Mouse (Mus musculus): ENCODE data around the gene Pacsin2. TPM values are rescaled to one million over a fixed set of nuclear protein-coding genes. Genes with fewer than 3 reads are reported as not detected.

Gene Pacsin2
- total and polyA plus RNA-seq, 3 experiments, result 34.5 to 61.0 (median 45.2) TPM

DNA sequence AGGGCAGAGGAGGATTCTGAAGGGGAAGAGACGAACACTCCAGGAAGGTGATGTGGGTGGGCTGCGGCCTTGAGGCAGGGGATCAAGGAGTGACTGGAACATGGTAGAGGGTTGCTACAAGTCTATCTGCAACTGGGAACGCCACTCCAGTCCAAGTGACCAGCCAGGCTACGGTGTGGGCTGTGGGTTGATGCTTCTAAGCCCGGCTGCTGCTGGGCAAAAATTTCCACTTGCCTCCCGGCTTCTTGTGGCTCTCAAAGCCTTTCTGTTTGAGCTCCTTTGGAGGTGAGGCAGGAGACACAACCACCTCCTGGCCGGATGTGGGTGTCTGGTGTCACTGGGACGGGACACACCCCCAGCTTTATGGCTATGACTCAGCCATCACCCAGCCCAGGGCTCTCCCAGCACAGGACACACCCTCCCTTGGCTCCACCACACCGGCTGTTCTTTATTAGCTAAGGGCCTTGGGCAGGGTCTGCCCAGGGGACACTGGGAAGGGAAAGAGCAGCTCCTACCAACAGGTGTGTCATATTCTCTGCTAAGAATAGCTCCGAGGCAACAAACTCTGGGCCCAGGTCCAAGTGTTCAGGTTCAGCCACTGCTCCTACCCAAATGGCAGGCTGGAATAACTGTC, 9.5 kb upstream of the Pacsin2 start:
- Histone ChIP-seq H3K4me1 (ENCODE audit: insufficient read depth, low read depth, low read length) (peaks cover 43% of the 10 kb centered on the region), H3K36me3 (replicated peaks) (no peaks in the 10 kb centered on the region), H3K27me3 (ENCODE audit: insufficient read depth, low read length) (peaks cover 38% of the 10 kb centered on the region), H3K9me3 (replicated peaks) (no peaks in the 10 kb centered on the region), H3K4me3 (ENCODE audit: low read depth, low read length) (peak overlapping the region; percentile 56; the same call in 1 of the 2 replicates)
- DNase-seq (ENCODE audit: low spot score) (peak; percentile 91), ATAC-seq (ENCODE audit: extremely low read depth, insufficient number of reproducible peaks, low FRiP score, poor library complexity, severe bottlenecking) (peak; percentile 97)
- TF ChIP-seq GATA2 (IDR thresholded peaks at IDR 0.05; ENCODE audit: borderline replicate concordance, low read depth, low read length), result no peak
- no peak for TF ChIP-seq TAL1 (conservative IDR thresholded peaks at IDR 0.05; ENCODE audit: low read depth, low read length)
- no peak for TF ChIP-seq GATA1 (IDR thresholded peaks at IDR 0.05; ENCODE audit: borderline replicate concordance, low read length)
- TF ChIP-seq CTCF (IDR thresholded peaks at IDR 0.05; ENCODE audit: low read depth, low read length), result no peak
- no peak for TF ChIP-seq POLR2AphosphoS5 (IDR thresholded peaks at IDR 0.05; ENCODE audit: insufficient replicate concordance, low read depth, low read length)

DNA sequence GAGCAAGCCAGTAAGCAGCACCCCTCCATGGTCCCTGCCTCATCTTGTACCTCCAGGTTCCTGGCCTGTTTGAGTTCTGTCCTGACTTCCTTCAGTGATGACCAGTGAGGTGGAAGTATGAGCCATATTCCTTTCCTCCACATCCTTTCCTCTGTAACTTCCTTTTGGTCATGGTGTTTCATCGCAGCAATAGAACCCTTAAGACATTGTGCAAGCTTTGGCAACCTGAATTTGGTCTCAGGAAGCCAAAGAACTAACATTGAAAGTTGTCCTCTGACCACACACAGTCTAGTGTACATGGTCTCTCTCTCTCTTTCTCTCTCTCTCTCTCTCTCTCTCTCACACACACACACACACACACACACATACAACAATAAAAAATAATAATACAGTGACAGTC, 8.8 kb upstream of the Pacsin2 start:
- no peaks in the 10 kb centered on the region for H3K36me3 ChIP-seq (replicated peaks)
- H3K4me3 ChIP-seq (ENCODE audit: low read depth, low read length), result no peak overlapping the region
- ATAC-seq (ENCODE audit: extremely low read depth, insufficient number of reproducible peaks, low FRiP score, poor library complexity, severe bottlenecking), result no peak
- peaks cover 35% of the 10 kb centered on the region for H3K27me3 ChIP-seq (ENCODE audit: insufficient read depth, low read length)
- no peak for DNase-seq (ENCODE audit: low spot score)
- H3K4me1 ChIP-seq (ENCODE audit: insufficient read depth, low read depth, low read length), result peaks cover 37% of the 10 kb centered on the region
- TF ChIP-seq GATA2 (IDR thresholded peaks at IDR 0.05; ENCODE audit: borderline replicate concordance, low read depth, low read length) (no peak), CTCF (IDR thresholded peaks at IDR 0.05; ENCODE audit: low read depth, low read length) (no peak), TAL1 (conservative IDR thresholded peaks at IDR 0.05; ENCODE audit: low read depth, low read length) (no peak), GATA1 (IDR thresholded peaks at IDR 0.05; ENCODE audit: borderline replicate concordance, low read length) (no peak), POLR2AphosphoS5 (IDR thresholded peaks at IDR 0.05; ENCODE audit: insufficient replicate concordance, low read depth, low read length) (no peak)
- H3K9me3 ChIP-seq (replicated peaks), result no peaks in the 10 kb centered on the region

DNA sequence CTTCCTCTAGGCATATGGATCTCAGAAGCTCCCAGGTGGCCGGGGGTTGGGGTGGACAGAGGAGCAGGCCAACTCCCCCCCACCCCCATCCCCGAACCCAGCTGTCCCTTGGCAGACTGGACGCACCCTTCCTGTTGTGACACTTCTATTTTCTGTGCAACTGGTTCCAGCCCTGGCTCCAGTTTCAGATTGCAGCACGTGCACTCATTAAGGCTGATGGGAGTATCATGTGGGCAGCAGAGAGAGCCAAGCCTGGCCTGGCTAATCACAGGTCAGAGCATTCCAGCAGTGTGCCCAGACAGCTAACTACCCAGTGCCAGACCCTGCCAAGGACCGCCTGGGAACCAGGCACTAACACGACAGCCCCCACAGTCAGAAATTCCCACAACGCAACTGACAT, 7.1 kb upstream of the Pacsin2 start:
- no peak overlapping the region for H3K4me3 ChIP-seq (ENCODE audit: low read depth, low read length)
- no peaks in the 10 kb centered on the region for H3K36me3 ChIP-seq (replicated peaks)
- no peak for DNase-seq (ENCODE audit: low spot score)
- H3K4me1 ChIP-seq (ENCODE audit: insufficient read depth, low read depth, low read length), result peaks cover 37% of the 10 kb centered on the region
- no peaks in the 10 kb centered on the region for H3K9me3 ChIP-seq (replicated peaks)
- H3K27me3 ChIP-seq (ENCODE audit: insufficient read depth, low read length), result peaks cover 23% of the 10 kb centered on the region
- TF ChIP-seq GATA2 (IDR thresholded peaks at IDR 0.05; ENCODE audit: borderline replicate concordance, low read depth, low read length) (no peak), POLR2AphosphoS5 (IDR thresholded peaks at IDR 0.05; ENCODE audit: insufficient replicate concordance, low read depth, low read length) (no peak), TAL1 (conservative IDR thresholded peaks at IDR 0.05; ENCODE audit: low read depth, low read length) (no peak), GATA1 (IDR thresholded peaks at IDR 0.05; ENCODE audit: borderline replicate concordance, low read length) (no peak), CTCF (IDR thresholded peaks at IDR 0.05; ENCODE audit: low read depth, low read length) (no peak)
- ATAC-seq (ENCODE audit: extremely low read depth, insufficient number of reproducible peaks, low FRiP score, poor library complexity, severe bottlenecking), result no peak

- no peak for TF ChIP-seq GATA1 (IDR thresholded peaks at IDR 0.05; ENCODE audit: borderline replicate concordance, low read length)
- no peak for TF ChIP-seq POLR2AphosphoS5 (IDR thresholded peaks at IDR 0.05; ENCODE audit: insufficient replicate concordance, low read depth, low read length)
- no peak for TF ChIP-seq TAL1 (conservative IDR thresholded peaks at IDR 0.05; ENCODE audit: low read depth, low read length)
- ATAC-seq (ENCODE audit: extremely low read depth, insufficient number of reproducible peaks, low FRiP score, poor library complexity, severe bottlenecking) (no peak), DNase-seq (ENCODE audit: low spot score) (no peak)
Measured at GRCm38 (mm10) chr15:83470443-83470842, 6.0 kb upstream of the Pacsin2 start.

DNA sequence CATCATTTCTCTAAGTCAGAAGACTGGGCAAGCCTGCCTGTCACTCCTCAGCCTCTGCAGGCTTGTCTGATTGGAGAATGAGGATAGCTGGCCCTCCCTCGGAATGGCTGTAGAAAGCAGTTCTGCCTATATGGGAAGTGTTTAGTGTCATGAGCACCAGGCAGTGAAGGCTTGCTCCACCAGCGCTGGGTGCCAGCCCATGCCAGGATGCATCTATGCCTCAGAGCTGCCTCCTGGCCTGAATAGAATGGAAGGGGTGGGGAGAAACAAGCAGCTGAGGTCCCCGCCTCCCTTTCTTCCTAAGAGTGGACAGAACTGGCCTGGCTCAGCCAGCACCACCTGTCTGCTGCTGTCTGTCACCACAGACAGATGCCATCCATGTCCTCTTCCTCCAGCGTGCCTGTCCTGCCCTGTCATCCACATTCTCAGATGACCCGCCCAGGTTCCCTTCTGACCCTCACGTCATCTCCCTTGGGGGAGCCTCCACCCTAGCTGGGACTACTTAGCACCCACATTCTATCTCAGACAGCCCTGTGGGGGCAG, 4.9 kb upstream of the Pacsin2 start:
- Histone ChIP-seq H3K4me3 (ENCODE audit: low read depth, low read length) (no peak overlapping the region; the same call in 1 of the 2 replicates), H3K4me1 (ENCODE audit: insufficient read depth, low read depth, low read length) (peaks cover 45% of the 10 kb centered on the region), H3K9me3 (replicated peaks) (no peaks in the 10 kb centered on the region), H3K27me3 (ENCODE audit: insufficient read depth, low read length) (peaks cover 22% of the 10 kb centered on the region), H3K36me3 (replicated peaks) (no peaks in the 10 kb centered on the region)
- ATAC-seq (ENCODE audit: extremely low read depth, insufficient number of reproducible peaks, low FRiP score, poor library complexity, severe bottlenecking), result no peak
- TF ChIP-seq GATA2 (IDR thresholded peaks at IDR 0.05; ENCODE audit: borderline replicate concordance, low read depth, low read length) (no peak), TAL1 (conservative IDR thresholded peaks at IDR 0.05; ENCODE audit: low read depth, low read length) (no peak), GATA1 (IDR thresholded peaks at IDR 0.05; ENCODE audit: borderline replicate concordance, low read length) (no peak), CTCF (IDR thresholded peaks at IDR 0.05; ENCODE audit: low read depth, low read length) (no peak), POLR2AphosphoS5 (IDR thresholded peaks at IDR 0.05; ENCODE audit: insufficient replicate concordance, low read depth, low read length) (no peak)
- DNase-seq (ENCODE audit: low spot score), result no peak

More at GRCm38 (mm10) chr15:83470443-83470842, 6.0 kb upstream of the Pacsin2 start:
- Histone ChIP-seq H3K27me3 (ENCODE audit: insufficient read depth, low read length) (peaks cover 22% of the 10 kb centered on the region), H3K4me3 (ENCODE audit: low read depth, low read length) (no peak overlapping the region), H3K9me3 (replicated peaks) (no peaks in the 10 kb centered on the region), H3K36me3 (replicated peaks) (no peaks in the 10 kb centered on the region), H3K4me1 (ENCODE audit: insufficient read depth, low read depth, low read length) (peaks cover 44% of the 10 kb centered on the region)

DNA sequence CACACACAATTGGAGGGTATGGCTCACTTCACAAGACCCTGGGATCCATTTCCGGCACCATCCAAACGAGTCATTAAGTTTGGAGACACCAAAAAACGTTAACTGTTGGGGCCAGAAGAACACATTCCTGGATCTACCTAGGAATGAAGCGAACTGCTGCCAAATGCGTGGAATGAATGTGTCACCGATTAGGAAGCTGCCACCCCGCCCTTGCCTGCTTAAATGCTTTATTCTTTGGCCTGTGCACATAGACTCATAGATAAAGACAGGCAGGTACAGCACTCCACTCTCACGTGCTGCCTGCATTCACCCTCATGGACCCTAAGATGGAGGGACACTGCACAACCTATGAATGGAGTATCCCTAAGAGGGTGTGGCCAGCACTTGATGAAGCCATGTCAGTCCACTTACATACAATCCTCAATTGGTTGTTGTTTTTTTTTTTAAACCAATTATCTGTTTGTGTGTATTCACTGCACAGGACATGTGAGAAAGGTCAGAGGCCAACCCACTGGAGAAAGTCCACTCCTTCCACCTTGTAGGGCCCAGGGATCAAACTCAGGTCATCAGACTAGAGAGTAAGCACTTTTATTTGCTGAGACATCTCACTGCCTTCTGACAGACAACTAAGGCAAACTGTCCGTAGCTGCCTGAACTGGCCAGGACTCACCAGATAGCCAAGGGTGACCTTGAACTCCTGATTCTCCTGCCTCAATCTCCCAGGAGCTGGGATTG, 3.0 kb upstream of the Pacsin2 start:
- Histone ChIP-seq H3K9me3 (replicated peaks) (no peaks in the 10 kb centered on the region), H3K27me3 (ENCODE audit: insufficient read depth, low read length) (peaks cover 22% of the 10 kb centered on the region), H3K4me3 (ENCODE audit: low read depth, low read length) (no peak overlapping the region), H3K4me1 (ENCODE audit: insufficient read depth, low read depth, low read length) (peaks cover 49% of the 10 kb centered on the region), H3K36me3 (replicated peaks) (peaks cover 5% of the 10 kb centered on the region)
- ATAC-seq (ENCODE audit: extremely low read depth, insufficient number of reproducible peaks, low FRiP score, poor library complexity, severe bottlenecking) (no peak), DNase-seq (ENCODE audit: low spot score) (no peak)
- TF ChIP-seq GATA1 (IDR thresholded peaks at IDR 0.05; ENCODE audit: borderline replicate concordance, low read length) (no peak), CTCF (IDR thresholded peaks at IDR 0.05; ENCODE audit: low read depth, low read length) (no peak), POLR2AphosphoS5 (IDR thresholded peaks at IDR 0.05; ENCODE audit: insufficient replicate concordance, low read depth, low read length) (no peak), TAL1 (conservative IDR thresholded peaks at IDR 0.05; ENCODE audit: low read depth, low read length) (no peak), GATA2 (IDR thresholded peaks at IDR 0.05; ENCODE audit: borderline replicate concordance, low read depth, low read length) (no peak)

Data from G1E (cell line).